Mouse (Mus musculus): Measurements from ENCODE around the gene Ephb2. TPM values are rescaled to one million over a fixed set of nuclear protein-coding genes. Genes with fewer than 3 reads are reported as not detected.

Gene Ephb2
- polyA plus RNA-seq, 1 experiment from 2014 or later, result 30.8 TPM

DNA sequence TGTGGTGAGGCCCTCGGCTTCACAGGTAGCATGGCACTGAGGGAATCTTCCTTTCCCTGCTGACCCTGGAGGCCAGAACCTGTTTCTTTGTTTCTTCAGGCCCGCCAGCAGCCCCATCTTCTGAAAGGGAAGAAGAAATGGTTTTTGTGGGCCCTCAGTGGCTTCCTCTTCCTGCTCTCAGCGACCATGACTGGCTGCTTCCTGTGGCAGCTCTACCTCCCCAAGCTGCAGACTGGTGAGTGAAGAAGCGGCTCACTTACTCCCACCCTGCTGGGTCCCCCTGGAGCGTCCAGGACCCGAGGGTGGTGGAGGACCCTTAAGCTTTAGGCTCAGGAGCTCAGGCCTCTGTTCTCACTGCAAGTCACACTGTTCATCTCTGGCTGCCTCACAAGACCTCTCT, 209.2 kb downstream of the Ephb2 start:
- Histone ChIP-seq H3K9me3 (replicated peaks) (no peaks in the 10 kb centered on the region), H3K4me3 (no peak overlapping the region), H3K27me3 (no peaks in the 10 kb centered on the region), H3K27ac (no peak overlapping the region), H3K9ac (no peak overlapping the region), H3K36me3 (no peaks in the 10 kb centered on the region), H3K4me2 (replicated peaks) (no peak overlapping the region), H3K4me1 (0 out of 2 replicates have a peak, but pooled peaks cover 4% of the 10 kb centered on the region)
- WGBS, result 61% methylated on average over 6 of the region's 6 CpGs
- ATAC-seq (ENCODE audit: low FRiP score), result no peak

DNA sequence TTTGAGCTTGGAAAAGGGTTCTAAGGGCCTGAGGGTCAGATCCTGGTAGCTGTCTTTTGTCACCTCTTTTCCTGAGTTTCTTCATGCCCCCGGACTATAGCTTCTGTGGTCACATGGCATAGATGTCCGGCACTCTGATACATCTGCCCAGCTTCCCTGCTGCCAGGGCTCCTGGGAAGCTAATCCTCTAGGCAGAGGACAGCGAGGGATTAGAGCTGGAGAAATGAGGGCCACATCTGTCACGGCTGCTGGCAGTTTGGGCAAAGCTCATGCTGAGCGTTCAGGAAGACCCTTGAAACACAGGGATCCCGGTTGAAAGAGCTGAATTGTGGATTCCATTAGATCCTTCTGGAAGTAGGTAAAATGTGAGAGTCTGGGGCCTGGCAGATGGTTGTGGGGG, 213.4 kb downstream of the Ephb2 start, which contains the start of gene Lactbl1:
Lactbl1 (plus strand) TSS at position 234 of the 400 bp plus-strand sequence.
- Histone ChIP-seq H3K36me3 (no peaks in the 10 kb centered on the region), H3K27me3 (no peaks in the 10 kb centered on the region), H3K9ac (no peak within 1 kb of the TSS), H3K9me3 (replicated peaks) (no peaks in the 10 kb centered on the region), H3K4me2 (replicated peaks) (no peak within 1 kb of the TSS), H3K4me1 (no peaks in the 10 kb centered on the region; the same call in 1 of the 2 replicates), H3K27ac (no peak within 1 kb of the TSS), H3K4me3 (no peak within 1 kb of the TSS)
- 37% methylated on average over 6 of the region's 6 CpGs for WGBS
- no peak for ATAC-seq (ENCODE audit: low FRiP score)

DNA sequence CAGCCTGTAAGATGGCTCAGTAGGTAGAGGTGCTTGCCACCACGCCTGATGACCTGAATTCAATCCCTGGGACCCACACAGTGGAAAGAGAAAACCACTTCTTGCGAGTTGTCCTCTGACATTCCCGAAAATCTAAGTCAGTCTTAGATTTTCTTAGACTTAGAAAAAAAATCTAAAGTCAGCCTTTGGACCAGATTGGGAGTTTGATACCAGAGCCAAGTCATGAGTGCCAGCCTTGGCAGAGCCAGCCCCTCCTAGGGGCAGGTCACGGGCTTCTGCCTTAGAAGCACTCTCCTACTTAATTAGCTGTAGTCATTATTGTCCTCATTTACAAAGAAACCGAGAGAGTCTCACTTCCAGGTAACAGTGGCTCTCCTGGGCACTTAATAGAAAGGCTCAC, 213.8 kb downstream of the Ephb2 start:
- no peak overlapping the region for H3K9ac ChIP-seq
- H3K9me3 ChIP-seq (replicated peaks), result no peaks in the 10 kb centered on the region
- H3K36me3 ChIP-seq, result no peaks in the 10 kb centered on the region
- no peak overlapping the region for H3K27ac ChIP-seq
- H3K27me3 ChIP-seq, result no peaks in the 10 kb centered on the region
- no peaks in the 10 kb centered on the region; the same call in 1 of the 2 replicates for H3K4me1 ChIP-seq
- no peak overlapping the region for H3K4me2 ChIP-seq (replicated peaks)
- WGBS, result 58% methylated on average over 5 of the region's 5 CpGs
- H3K4me3 ChIP-seq, result no peak overlapping the region
- no peak for ATAC-seq (ENCODE audit: low FRiP score)

DNA sequence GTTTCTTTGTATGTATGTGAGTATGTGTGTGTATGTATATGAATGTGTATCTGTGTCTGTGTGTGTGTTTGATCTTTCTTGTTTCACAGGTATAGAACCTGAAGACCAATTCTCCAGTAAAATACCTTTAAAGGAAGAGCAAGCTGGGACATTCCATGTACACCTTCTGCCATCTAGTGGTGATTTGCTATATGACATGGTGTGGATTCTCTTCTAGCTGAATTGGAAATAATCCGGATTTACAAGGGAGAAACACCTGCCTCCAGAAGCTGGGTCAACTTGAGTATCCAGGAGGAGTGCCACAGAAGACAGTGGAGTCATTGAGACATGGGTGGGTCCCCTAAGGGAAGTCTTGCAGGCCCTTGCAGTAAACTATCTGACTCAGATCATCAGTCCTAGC, 214.5 kb downstream of the Ephb2 start:
- 0% methylated on average over 1 of the region's 1 CpGs for WGBS
- no peak for ATAC-seq (ENCODE audit: low FRiP score)
- H3K36me3 ChIP-seq, result no peaks in the 10 kb centered on the region

DNA sequence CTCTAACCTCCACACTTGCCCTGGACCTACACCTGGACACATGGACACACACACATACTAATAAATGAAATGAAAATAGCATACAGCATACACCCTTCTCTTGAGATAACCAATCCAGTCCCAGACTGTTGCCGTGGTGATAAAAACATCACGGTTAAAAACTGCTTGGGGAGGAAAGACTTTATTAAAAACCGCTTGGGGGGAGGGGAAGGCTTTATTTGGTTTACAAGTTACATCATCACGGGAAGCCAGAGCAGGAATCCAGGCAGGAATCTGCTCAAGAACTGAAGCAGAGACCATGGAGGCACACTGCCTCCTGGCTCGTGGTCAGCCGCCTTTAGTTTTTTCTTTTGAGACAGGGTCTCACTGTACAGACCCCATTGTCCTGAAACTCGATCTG, 222.1 kb downstream of the Ephb2 start:
- no peak for ATAC-seq (ENCODE audit: low FRiP score)
- H3K27me3 ChIP-seq, result no peaks in the 10 kb centered on the region
- 70% methylated on average over 7 of the region's 7 CpGs for WGBS
- H3K9me3 ChIP-seq (replicated peaks), result no peaks in the 10 kb centered on the region
- H3K36me3 ChIP-seq, result no peaks in the 10 kb centered on the region
- H3K9ac ChIP-seq, result no peak overlapping the region
- no peak overlapping the region for H3K27ac ChIP-seq
- no peaks in the 10 kb centered on the region; the same call in 1 of the 2 replicates for H3K4me1 ChIP-seq
- H3K4me2 ChIP-seq (replicated peaks), result no peak overlapping the region
- no peak overlapping the region for H3K4me3 ChIP-seq

More for the DNA sequence above, 214.5 kb downstream of the Ephb2 start:
- H3K4me3 ChIP-seq, result no peak overlapping the region
- H3K27me3 ChIP-seq, result no peaks in the 10 kb centered on the region
- H3K4me1 ChIP-seq, result no peaks in the 10 kb centered on the region; the same call in 1 of the 2 replicates
- no peak overlapping the region for H3K4me2 ChIP-seq (replicated peaks)
- H3K9ac ChIP-seq, result no peak overlapping the region
- H3K9me3 ChIP-seq (replicated peaks), result no peaks in the 10 kb centered on the region
- no peak overlapping the region for H3K27ac ChIP-seq

DNA sequence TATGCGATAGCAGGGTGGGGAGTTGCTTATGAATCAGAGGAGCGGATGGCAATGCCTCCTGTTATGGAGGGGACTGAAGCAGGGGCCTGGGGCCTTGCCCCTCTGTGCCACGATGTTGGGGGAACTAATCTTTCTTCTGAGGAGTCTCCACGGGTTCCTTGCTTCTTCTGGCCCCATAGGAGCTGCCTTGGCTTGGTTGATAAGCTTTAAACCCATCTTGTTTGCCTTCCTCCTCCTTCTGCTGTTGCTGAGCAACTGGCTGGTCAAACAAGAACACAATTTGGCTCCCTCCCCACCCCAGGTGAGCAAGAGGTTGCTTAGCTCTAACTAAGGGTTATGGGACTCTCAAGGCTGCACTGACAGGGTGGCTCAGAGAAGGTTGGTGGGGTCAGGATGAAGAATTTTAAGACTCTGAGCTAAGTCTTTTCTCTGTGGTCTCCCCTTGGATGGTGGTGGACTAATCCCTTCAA, 225.4 kb downstream of the Ephb2 start, which contains the start of gene Tex46:
Tex46 (plus strand) TSS at position 51 of the 470 bp plus-strand sequence.
- 67% methylated on average over 4 of the region's 4 CpGs for WGBS
- H3K27ac ChIP-seq, result no peak within 1 kb of the TSS
- ATAC-seq (ENCODE audit: low FRiP score), result no peak

DNA sequence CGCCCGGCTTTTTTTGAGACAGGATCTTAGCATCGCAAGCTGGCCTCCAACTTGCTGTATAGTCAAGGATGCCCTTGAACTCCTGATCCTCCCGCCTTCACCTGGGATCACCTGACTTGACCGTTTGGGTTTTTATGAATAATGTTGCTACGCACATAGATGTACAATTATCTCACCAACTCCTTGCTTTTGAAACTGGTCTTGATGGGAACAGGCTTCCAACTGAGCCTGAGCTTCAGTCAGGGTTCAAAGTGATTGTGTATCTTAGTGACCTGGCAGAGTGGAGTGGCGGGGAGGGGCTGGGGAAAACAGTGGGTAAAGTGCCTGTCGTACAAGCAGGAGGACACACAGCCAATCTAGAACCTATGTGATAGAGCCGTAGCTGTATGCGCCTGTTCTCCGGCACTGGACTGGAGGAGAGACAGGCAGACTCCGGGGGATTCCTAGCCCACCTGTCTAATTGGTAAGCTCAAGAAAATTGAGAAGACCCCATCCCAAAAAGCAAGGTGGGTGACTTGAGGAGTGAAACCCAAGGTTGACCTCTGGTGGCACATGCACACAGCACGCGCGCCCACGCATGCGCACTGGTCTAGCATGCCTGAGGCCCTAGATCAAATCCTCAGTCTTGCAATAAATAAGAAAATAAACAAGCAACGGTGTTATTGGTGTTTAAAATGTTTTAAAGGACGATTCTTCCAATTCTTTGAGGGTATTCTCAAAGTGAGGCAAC, 229.9 kb downstream of the Ephb2 start:
- H3K36me3 ChIP-seq, result no peaks in the 10 kb centered on the region
- no peak for ATAC-seq (ENCODE audit: low FRiP score)
- WGBS, result 91% methylated on average over 19 of the region's 19 CpGs

More for the DNA sequence above, 225.4 kb downstream of the Ephb2 start, which contains the start of gene Tex46:
- no peak within 1 kb of the TSS for H3K4me2 ChIP-seq (replicated peaks)
- no peaks in the 10 kb centered on the region for H3K27me3 ChIP-seq
- no peaks in the 10 kb centered on the region for H3K36me3 ChIP-seq
- no peak within 1 kb of the TSS for H3K4me3 ChIP-seq
- H3K9ac ChIP-seq, result no peak within 1 kb of the TSS
- H3K4me1 ChIP-seq, result no peaks in the 10 kb centered on the region
- no peaks in the 10 kb centered on the region for H3K9me3 ChIP-seq (replicated peaks)

DNA sequence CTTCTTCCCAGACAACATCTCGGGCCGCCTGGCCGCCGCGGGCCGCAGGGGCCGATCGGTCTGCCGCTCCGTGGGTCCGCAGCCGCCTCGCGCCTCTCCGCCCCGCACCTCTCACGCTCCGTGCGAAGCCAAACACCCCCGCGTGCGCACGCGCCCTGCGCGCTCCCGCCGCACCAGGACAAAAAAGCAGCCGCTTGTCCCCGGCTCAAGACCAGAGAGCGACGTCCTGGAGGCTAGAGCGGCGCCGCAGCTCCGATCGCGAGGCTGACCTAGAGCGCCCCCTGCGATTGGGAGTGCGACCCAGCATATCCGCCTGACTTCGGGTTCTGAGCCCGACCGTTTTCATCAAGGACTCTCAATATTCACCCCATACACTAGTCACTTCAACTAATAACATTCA, 233.2 kb downstream of the Ephb2 start, which contains the start of gene Kdm1a:
Kdm1a (minus strand) TSS at position 156 of the 400 bp plus-strand sequence.
- peak; percentile 86 for ATAC-seq (ENCODE audit: low FRiP score)
- Histone ChIP-seq H3K27ac (peak within 1 kb of the TSS; percentile 98), H3K9me3 (replicated peaks) (no peaks in the 10 kb centered on the region), H3K27me3 (no peaks in the 10 kb centered on the region), H3K36me3 (no peaks in the 10 kb centered on the region), H3K9ac (peak within 1 kb of the TSS; percentile 100), H3K4me3 (peak within 1 kb of the TSS; percentile 92), H3K4me1 (peaks cover 17% of the 10 kb centered on the region), H3K4me2 (replicated peaks) (peak within 1 kb of the TSS; percentile 67)
- under 1% methylated on average over 35 of the region's 45 CpGs for WGBS

More for the DNA sequence above, 229.9 kb downstream of the Ephb2 start:
- H3K9ac ChIP-seq, result no peak overlapping the region
- H3K4me3 ChIP-seq, result no peak overlapping the region
- no peak overlapping the region for H3K4me2 ChIP-seq (replicated peaks)
- no peak overlapping the region for H3K27ac ChIP-seq
- peaks cover 3% of the 10 kb centered on the region for H3K4me1 ChIP-seq
- H3K27me3 ChIP-seq, result no peaks in the 10 kb centered on the region
- no peaks in the 10 kb centered on the region for H3K9me3 ChIP-seq (replicated peaks)

DNA sequence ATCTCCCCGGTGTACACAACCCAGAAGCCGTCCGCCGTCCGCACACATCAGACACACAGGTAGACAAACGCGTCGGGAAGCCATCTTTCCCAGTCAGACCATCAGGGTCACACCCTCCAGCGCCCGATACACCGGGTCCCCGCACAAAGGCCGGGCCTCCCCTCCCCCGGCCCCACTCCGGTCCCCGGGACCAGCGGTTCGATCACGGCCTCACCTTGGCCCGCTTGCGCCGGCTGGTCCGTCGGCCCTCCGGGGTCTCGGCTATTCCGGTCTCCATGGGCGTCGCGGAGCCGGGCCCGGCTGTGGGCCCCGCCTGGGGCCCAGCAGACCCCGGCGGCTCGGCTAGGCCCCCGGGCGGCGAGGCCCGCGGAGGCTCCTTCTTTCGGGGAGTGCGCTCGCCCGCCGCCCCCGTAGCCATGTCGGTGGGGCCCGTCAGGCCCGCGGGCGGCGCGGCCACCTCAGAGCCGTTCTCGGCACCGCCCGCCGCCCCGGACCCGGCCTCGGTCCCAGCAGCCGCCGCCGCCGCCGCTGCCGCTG, 233.7 kb downstream of the Ephb2 start:
- H3K4me2 ChIP-seq (replicated peaks), result peak overlapping the region; percentile 67
- peak overlapping the region; percentile 100 for H3K9ac ChIP-seq
- no peaks in the 10 kb centered on the region for H3K9me3 ChIP-seq (replicated peaks)
- peaks cover 18% of the 10 kb centered on the region for H3K4me1 ChIP-seq
- peak overlapping the region; percentile 98 for H3K27ac ChIP-seq
- ATAC-seq (ENCODE audit: low FRiP score), result peak; percentile 72
- H3K36me3 ChIP-seq, result no peaks in the 10 kb centered on the region
- no peaks in the 10 kb centered on the region for H3K27me3 ChIP-seq
- peak overlapping the region; percentile 92 for H3K4me3 ChIP-seq
- 1% methylated on average over 59 of the region's 68 CpGs for WGBS

DNA sequence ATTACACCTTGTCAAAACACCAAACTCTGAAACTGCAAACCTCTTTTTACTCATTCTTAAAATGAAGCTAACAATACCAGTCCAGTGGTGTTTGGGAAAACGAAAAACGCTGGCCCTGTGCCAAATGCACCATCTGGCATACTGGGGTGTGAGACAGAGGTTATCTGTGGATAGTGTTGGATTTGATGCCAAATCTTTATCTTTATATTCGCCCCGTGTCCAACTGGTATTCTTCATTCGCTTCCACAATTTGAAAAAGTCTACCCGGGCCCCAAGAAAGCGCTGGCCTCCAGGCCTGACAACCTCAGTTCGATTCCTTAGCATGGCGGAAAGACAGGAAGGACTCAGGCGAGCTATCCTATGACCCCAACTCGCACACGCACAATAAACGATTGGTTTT, 234.3 kb downstream of the Ephb2 start:
- no peaks in the 10 kb centered on the region for H3K9me3 ChIP-seq (replicated peaks)
- ATAC-seq (ENCODE audit: low FRiP score), result no peak
- peak overlapping the region; percentile 67 for H3K4me2 ChIP-seq (replicated peaks)
- H3K4me3 ChIP-seq, result peak overlapping the region; percentile 92
- peaks cover 18% of the 10 kb centered on the region for H3K4me1 ChIP-seq
- no peaks in the 10 kb centered on the region for H3K36me3 ChIP-seq
- no peaks in the 10 kb centered on the region for H3K27me3 ChIP-seq
- peak overlapping the region; percentile 98 for H3K27ac ChIP-seq
- peak overlapping the region; percentile 100 for H3K9ac ChIP-seq
- WGBS, result 3% methylated on average over 13 of the region's 13 CpGs

DNA sequence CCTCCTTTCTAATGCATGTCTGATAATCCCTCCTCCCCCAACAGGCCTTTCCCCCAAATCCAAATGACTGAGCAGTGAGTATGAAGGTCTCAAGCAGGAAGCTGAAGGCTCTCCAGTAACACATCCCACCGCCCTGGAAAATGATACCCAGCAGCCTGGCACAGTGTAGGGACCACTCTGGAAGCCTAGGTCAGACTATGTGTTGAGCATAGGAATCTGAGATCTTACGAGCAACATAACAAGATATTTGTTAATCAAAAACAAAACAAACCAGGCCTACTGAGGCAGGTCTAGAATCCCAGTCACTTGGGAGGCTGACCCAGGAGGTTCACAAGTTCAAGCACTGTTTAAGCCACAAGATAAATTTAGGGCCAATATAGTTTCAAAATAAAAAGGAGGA, 235.3 kb downstream of the Ephb2 start:
- ATAC-seq (ENCODE audit: low FRiP score), result no peak
- Histone ChIP-seq H3K27me3 (no peaks in the 10 kb centered on the region), H3K4me1 (peaks cover 18% of the 10 kb centered on the region), H3K4me3 (peak overlapping the region; percentile 92), H3K36me3 (no peaks in the 10 kb centered on the region), H3K4me2 (replicated peaks) (peak overlapping the region; percentile 67), H3K9me3 (replicated peaks) (no peaks in the 10 kb centered on the region), H3K27ac (no peak overlapping the region), H3K9ac (peak overlapping the region; percentile 100; the same call in 1 of the 2 replicates)
- WGBS, result 86% methylated on average over 2 of the region's 2 CpGs

DNA sequence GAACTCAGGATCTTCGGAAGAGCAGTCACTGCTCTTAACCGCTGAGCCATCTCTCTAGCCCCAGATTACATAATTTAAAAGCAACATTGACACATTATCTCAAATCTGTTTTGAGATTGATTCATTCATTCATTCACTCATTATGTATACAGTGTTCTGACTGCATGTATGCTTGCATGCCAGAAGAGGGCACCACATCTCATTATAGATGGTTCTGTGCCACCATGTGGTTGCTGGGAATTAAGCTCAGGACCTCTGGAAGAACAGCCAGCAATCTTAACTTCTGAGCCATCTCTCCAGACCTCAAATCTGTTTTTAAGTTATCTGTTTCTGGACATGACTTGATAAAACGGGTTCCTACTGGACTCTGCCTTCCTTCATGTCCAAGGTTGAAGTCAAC, 235.9 kb downstream of the Ephb2 start:
- Histone ChIP-seq H3K36me3 (no peaks in the 10 kb centered on the region), H3K27me3 (no peaks in the 10 kb centered on the region), H3K9ac (no peak overlapping the region), H3K27ac (no peak overlapping the region), H3K4me2 (replicated peaks) (no peak overlapping the region; the same call in 1 of the 2 replicates), H3K9me3 (replicated peaks) (no peaks in the 10 kb centered on the region), H3K4me3 (no peak overlapping the region), H3K4me1 (peaks cover 22% of the 10 kb centered on the region)
- ATAC-seq (ENCODE audit: low FRiP score), result no peak
- 97% methylated on average over 3 of the region's 3 CpGs for WGBS

Data from hindbrain, embryonic 12.5 days (tissue).